Mouse (Mus musculus): ENCODE results near the gene Pex19. TPM values are rescaled to one million over a fixed set of nuclear protein-coding genes. Genes with fewer than 3 reads are reported as not detected.
A peak's percentile ranks its signal among the peaks of the same experiment; 100 is the strongest.

Gene Pex19
- polyA plus RNA-seq (2012; ENCODE audit: insufficient read depth, insufficient read length, missing spikeins), result 56.7 and 64.1 TPM in 2 replicates

DNA sequence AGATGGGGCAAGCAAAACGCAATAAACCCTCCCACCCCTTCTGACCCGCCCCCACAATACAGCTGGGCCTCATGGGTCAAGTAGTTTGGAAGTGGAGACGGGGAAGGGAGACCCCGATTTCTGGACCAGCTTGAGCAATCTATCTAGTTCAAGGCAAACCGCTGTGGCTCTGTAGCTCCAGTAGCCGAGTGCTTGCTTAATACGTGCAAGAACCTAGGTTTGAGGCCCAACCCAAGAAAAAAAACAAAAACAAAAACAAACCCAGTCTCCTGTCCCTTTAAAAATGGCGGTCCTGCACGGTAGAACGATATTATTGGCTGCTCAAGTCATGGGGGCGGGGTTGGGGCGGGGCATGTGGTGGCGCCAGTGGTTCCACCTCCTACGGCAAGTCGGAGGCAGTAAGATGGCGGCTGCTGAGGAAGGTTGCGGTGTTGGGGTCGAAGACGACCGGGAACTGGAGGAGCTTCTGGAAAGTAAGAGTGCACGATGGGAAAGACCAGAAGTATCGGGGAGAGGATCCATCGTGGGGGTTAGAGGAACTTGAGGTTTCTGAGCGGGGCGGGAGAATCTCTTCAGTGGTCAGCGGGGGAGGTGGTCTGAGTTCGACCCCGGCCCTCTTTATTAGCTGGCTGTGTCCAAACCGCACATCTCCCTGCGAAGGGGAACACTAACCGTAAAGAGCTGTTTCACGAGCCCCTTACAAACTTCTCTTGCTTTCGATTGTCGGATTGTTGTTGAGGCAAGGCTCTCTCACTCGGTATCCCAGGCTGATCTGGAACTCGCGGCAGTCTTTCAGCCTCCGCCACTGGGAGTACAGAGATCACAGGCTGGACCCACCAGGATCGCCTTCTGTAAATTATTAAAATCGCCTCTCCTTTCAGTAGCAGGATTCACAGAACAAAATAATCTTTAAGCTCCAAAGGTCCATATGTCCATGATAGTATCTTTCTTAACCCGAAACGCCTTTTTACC, at the start of gene Pex19:
Pex19 (plus strand) TSS at position 380 of the 972 bp plus-strand sequence.
- H3K27ac ChIP-seq (ENCODE audit: insufficient read depth, low read depth, low read length), result peak within 1 kb of the TSS; percentile 59
- H3K4me3 ChIP-seq (ENCODE audit: insufficient read depth, low read length), result peak within 1 kb of the TSS; percentile 94
- no peak for TF ChIP-seq POLR2A (IDR thresholded peaks at IDR 0.05; ENCODE audit: borderline replicate concordance, low read depth, low read length)
- TF ChIP-seq CTCF (IDR thresholded peaks at IDR 0.05; ENCODE audit: low read depth, low read length), result no peak
- peaks cover 3% of the 10 kb centered on the region; the same call in 1 of the 2 replicates for H3K4me1 ChIP-seq (ENCODE audit: control insufficient read depth, insufficient read depth, low read length)

DNA sequence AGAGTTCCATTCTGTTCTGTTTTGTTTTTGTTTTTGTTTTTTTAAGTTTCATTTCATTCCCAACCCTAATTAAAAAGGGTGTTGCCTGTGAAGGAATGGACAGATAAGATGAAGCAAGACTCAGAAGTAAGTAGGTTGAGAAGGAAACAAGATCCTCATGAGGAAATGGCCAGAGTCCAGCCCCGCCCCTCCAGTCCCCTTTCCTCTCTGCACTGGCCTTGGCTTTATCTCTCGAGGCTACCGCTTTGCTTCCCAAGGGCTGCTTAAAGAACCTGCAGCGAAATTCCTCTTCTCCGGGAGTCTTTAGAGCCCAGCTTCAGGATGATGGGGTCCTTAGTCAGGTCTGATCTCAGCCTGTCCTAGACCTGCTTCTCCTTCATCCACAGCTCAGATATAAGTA, 48.6 kb upstream of the Pex19 start:
- Histone ChIP-seq H3K4me3 (ENCODE audit: insufficient read depth, low read length) (no peak overlapping the region), H3K4me1 (ENCODE audit: control insufficient read depth, insufficient read depth, low read length) (peaks cover 8% of the 10 kb centered on the region), H3K27ac (ENCODE audit: insufficient read depth, low read depth, low read length) (no peak overlapping the region)
- TF ChIP-seq CTCF (IDR thresholded peaks at IDR 0.05; ENCODE audit: low read depth, low read length) (no peak), POLR2A (IDR thresholded peaks at IDR 0.05; ENCODE audit: borderline replicate concordance, low read depth, low read length) (no peak)

DNA sequence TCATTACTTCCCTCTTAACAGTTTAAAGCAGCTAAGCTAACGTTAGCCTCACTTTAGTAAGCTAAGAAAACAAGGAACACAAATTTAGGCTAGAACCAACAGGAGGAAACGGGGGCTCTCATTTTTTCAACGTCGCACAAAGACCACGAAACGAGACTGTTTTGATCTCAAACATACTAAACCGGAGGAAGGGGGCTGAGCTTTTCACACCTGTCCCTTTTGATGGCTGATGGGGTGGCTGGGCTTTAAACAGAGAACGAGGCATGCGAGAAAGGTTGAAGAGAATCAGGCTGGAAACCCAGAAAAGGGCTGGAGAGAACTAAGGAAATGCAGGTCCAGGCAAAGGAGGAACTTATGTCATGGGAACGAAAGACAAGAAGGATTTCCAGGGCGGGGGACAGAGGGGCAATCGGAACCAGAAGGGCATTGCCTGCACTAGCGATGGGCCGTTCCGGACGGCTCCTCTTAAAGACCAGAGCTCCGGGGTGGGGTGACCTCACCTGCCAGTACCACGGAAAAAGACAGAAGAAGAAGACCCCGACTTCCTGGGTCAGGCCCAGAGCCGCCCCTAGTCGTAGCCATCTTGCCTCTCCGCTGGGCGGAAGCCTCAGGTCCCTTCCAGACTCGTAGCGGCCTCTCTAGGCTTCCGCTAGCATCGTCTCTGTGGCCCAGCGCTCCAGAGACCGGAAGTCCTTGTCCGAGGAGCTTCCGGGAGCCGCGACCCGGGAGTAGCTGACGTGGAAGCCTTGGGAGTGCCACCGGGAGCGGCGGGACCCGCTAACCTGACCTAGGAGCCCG, 44.3 kb upstream of the Pex19 start, which contains the start of the genes Copa and Ncstn:
Copa (plus strand) TSS at position 429 of the 798 bp plus-strand sequence.
Ncstn (minus strand) TSS at position 695 of the 798 bp plus-strand sequence.
- peak within 1 kb of the TSS; percentile 79 for H3K4me3 ChIP-seq (ENCODE audit: insufficient read depth, low read length)
- TF ChIP-seq POLR2A (IDR thresholded peaks at IDR 0.05; ENCODE audit: borderline replicate concordance, low read depth, low read length), result no peak
- no peak for TF ChIP-seq CTCF (IDR thresholded peaks at IDR 0.05; ENCODE audit: low read depth, low read length)
- peaks cover 14% of the 10 kb centered on the region for H3K4me1 ChIP-seq (ENCODE audit: control insufficient read depth, insufficient read depth, low read length)

DNA sequence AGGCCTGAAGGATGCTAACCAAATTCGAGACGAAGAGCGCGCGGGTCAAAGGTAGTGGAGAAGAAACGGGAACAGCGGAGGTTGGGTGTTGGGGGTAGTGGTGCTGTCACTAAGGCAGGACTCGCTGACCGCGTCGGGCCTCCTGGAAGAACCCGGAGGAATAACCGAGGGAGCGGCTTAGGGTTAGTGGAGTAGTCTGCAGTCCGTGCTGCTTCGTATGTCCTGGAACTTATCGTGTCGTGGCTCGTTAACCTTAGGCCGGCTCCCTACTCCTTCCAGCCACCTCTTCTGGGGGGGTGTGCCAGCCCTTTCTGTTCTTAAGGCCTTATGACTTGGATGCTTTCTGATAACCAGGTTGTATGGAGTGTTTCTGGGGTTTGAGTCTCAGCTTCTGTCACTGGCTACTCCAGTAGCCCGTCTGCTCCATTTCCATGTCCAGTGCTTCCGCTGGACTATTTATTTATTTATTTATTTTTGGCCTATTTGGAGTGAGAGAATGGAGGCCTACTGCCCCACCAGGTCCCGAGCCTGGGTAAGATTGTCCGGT, 43.6 kb upstream of the Pex19 start:
- Histone ChIP-seq H3K4me3 (ENCODE audit: insufficient read depth, low read length) (peak overlapping the region; percentile 79), H3K4me1 (ENCODE audit: control insufficient read depth, insufficient read depth, low read length) (peaks cover 13% of the 10 kb centered on the region), H3K27ac (ENCODE audit: insufficient read depth, low read depth, low read length) (peak overlapping the region; percentile 32)
- no peak for TF ChIP-seq CTCF (IDR thresholded peaks at IDR 0.05; ENCODE audit: low read depth, low read length)
- no peak for TF ChIP-seq POLR2A (IDR thresholded peaks at IDR 0.05; ENCODE audit: borderline replicate concordance, low read depth, low read length)

More for the DNA sequence above, 44.3 kb upstream of the Pex19 start, which contains the start of the genes Copa and Ncstn:
- H3K27ac ChIP-seq (ENCODE audit: insufficient read depth, low read depth, low read length), result peak within 1 kb of the TSS; percentile 91

DNA sequence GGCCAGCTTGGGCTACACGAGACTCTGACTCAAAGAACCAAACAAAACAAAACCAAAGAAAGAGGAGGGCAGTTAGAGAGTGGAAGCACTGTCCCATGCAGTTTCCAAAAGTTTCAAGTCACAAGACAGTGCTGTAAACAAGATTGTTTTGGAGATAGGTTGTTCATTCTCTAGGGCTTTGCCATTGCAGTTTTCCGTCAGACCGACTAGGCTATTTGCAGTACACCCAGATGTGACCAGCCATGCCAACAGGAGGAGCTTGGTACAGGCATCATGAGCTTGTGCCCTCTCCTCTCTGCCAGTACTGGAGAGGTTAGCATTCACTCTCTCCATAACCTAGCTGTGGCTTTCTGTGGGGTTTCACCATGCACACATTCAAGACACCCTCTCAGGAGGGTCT, 33.0 kb upstream of the Pex19 start:
- TF ChIP-seq POLR2A (IDR thresholded peaks at IDR 0.05; ENCODE audit: borderline replicate concordance, low read depth, low read length) (no peak), CTCF (IDR thresholded peaks at IDR 0.05; ENCODE audit: low read depth, low read length) (no peak)
- Histone ChIP-seq H3K27ac (ENCODE audit: insufficient read depth, low read depth, low read length) (no peak overlapping the region), H3K4me3 (ENCODE audit: insufficient read depth, low read length) (no peak overlapping the region), H3K4me1 (ENCODE audit: control insufficient read depth, insufficient read depth, low read length) (peaks cover 2% of the 10 kb centered on the region; the same call in 1 of the 2 replicates)

DNA sequence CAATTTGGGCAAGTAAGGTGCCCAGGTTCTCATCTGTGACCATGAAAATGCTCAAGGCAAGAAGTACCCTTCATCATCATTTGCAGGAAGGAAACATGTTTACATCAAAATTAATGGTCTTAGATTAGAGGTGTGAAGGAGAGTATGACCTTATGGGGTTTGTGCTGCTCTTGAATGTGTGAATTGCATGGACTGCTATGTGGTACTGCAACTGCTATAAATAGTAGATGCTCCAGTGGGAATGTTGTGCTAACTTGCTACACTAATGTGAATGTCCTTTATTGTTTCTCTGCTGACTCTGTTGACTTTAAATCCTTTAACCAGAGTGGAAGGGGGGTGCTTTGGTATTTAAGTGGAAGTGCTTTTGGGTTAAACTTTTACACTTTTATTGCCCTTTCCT, 32.3 kb upstream of the Pex19 start:
- Histone ChIP-seq H3K27ac (ENCODE audit: insufficient read depth, low read depth, low read length) (no peak overlapping the region), H3K4me3 (ENCODE audit: insufficient read depth, low read length) (no peak overlapping the region), H3K4me1 (ENCODE audit: control insufficient read depth, insufficient read depth, low read length) (peaks cover 2% of the 10 kb centered on the region; the same call in 1 of the 2 replicates)
- TF ChIP-seq POLR2A (IDR thresholded peaks at IDR 0.05; ENCODE audit: borderline replicate concordance, low read depth, low read length), result no peak
- no peak for TF ChIP-seq CTCF (IDR thresholded peaks at IDR 0.05; ENCODE audit: low read depth, low read length)

DNA sequence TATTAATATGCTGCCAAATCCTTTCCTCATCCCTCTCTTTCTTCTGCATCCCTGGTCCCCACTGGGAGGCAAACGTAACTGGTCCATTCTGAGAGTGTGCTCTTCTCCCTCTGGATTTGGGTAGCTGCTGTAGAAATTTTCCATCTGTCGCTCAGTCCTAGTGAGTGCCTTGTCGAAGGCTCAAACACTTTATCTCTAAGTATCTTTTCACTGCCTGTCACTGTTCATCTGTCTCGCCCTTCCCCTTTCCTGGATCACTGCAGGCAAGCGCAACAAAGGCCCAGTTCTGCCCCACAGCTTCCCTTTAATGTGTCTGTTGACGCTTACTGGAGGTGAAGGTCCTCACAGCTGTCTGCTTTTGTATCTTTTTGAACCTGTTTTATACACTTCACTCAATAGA, 31.4 kb upstream of the Pex19 start:
- H3K4me1 ChIP-seq (ENCODE audit: control insufficient read depth, insufficient read depth, low read length), result peaks cover 2% of the 10 kb centered on the region; the same call in 1 of the 2 replicates
- TF ChIP-seq CTCF (IDR thresholded peaks at IDR 0.05; ENCODE audit: low read depth, low read length), result no peak
- TF ChIP-seq POLR2A (IDR thresholded peaks at IDR 0.05; ENCODE audit: borderline replicate concordance, low read depth, low read length), result no peak
- peak overlapping the region; percentile 60 for H3K27ac ChIP-seq (ENCODE audit: insufficient read depth, low read depth, low read length)
- no peak overlapping the region for H3K4me3 ChIP-seq (ENCODE audit: insufficient read depth, low read length)

DNA sequence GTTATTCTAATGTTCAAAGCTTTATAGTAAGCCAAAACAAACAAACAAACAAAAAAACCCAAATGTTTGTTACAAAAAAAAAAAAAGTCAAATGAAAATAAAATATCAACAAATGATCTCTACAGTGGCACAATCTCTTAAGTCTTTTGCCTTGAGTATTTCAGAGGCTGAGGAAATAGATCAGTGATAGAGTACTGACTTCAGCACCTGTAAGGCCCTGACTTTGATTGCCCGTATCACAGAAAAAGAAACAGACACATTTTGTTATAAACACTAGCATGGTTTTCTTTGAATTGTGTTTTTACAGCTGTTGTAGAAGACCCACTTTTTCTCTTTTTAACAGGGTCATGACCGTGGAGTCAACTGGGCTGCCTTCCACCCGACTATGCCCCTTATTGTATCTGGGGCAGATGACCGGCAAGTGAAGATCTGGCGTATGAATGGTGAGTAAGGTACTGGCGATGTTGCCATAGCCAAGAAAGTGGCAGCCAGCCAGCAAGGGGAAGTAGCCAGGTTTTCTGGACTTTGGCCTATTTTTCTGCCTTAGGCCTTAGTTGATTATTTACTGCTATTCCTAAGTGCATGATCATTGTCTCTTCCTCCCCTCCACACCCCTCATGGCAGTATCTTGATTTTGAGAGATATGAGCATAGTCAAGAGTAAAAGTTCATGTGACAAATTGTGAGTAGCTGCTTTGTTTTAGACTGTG, 27.1 kb upstream of the Pex19 start:
- TF ChIP-seq CTCF (IDR thresholded peaks at IDR 0.05; ENCODE audit: low read depth, low read length), result no peak
- no peak for TF ChIP-seq POLR2A (IDR thresholded peaks at IDR 0.05; ENCODE audit: borderline replicate concordance, low read depth, low read length)
- H3K4me1 ChIP-seq (ENCODE audit: control insufficient read depth, insufficient read depth, low read length), result peaks cover 2% of the 10 kb centered on the region; the same call in 1 of the 2 replicates
- H3K4me3 ChIP-seq (ENCODE audit: insufficient read depth, low read length), result no peak overlapping the region
- no peak overlapping the region for H3K27ac ChIP-seq (ENCODE audit: insufficient read depth, low read depth, low read length)
